Mouse (Mus musculus) spleen, adult 18-20 months (tissue): ENCODE results near the gene Parvg.
A peak's percentile ranks its signal among the peaks of the same experiment; 100 is the strongest.
"Not testable (repeated sequence)": the region's sequence is repeated elsewhere in the genome, so short reads cannot be mapped to it uniquely, and the experiment has no call there.

Experiments
- DNase-seq, 2 experiments: peaks; one replicate each; pipeline ENCODE4 v3.0.0; 2022; ENCODE audit warnings: mixed read lengths in 2 of 2

Gene Parvg

DNA sequence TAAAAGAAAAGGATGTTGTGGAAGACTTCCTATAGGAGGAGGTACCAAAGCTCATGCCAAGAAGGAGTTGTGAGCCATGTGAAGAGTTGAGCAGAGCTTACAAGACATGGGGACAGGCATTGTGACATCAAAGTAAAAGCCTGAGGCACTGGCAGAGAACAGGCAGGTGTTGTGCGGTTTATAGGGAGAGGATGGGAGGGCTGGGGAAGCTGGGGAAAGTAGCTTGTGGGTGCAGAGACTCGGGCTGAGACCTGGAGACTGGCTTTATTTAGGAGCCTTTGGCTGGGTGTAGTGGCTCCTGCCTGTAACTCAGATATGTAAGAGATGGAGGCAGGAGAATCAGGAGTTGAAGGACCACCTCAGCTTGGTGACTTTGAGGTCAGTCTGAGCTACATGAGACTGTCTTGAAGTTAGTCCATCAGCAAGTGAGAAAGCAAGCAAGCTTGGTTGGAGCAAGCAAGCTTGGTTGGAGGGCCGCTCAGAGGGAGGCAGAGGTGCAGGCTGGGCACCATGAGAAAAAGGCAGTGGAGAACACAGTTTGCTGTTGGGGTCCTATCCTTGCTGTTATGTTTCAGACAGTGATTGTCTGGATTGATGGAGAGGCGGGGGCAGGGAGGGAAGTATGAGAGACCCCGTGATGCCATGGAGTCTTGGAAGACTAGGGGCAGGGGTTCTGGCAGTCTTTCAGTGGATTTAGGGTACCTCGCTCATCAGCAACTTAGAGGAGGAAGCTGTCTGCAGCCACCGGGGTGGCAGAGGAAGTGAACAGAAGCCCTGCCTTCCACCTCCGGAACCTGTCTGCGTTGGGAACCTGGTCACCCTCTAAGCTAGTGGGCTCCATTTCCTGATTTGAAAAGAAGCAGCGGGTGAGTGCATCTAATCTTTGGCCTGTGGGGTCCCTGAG is at the start of gene Parvg:
Parvg (plus strand) TSS at position 61 of the 904 bp plus-strand sequence.
- DNase-seq = peak; percentile 49 to 62

DNA sequence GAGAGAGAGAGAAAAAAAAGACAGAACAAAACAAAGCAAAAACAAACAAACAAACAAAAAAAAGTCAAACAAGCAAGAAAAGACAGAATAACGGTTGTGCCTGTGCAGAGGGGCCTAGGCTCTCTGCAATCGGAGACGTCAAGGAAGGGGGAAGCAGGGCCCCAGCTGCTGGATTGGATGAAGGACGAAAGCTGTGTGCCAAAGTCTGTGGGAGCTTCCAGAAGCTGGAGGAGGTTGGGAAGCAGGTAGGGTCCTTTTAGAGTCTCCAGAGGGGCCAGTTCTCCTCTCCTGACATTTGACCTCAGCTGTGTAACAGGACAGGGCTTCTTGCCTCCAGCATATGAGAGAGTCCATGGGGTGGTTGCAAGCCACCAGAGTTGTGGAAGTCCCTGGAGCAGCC is 47.8 kb upstream of the Parvg start:
- no peak for DNase-seq

DNA sequence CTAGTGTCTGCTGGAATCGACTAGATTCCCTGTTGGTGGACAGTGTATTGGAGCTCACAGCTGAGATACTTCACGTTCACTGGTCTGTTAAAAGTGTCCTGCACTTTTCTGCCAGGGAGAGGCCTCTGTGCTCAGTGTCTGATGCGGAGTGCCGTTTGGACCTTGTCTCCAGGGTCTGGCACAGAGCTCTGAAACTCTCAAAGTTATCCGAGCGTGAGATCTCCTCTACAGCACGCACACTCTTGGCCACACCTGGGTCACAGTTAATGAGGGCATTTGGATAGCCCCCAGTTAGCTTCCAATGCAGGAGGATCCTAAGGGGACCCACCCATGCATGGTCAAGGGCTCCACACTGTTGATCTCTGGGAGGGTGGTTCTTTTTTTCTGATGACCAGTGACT is 45.7 kb upstream of the Parvg start:
- no peak for DNase-seq

DNA sequence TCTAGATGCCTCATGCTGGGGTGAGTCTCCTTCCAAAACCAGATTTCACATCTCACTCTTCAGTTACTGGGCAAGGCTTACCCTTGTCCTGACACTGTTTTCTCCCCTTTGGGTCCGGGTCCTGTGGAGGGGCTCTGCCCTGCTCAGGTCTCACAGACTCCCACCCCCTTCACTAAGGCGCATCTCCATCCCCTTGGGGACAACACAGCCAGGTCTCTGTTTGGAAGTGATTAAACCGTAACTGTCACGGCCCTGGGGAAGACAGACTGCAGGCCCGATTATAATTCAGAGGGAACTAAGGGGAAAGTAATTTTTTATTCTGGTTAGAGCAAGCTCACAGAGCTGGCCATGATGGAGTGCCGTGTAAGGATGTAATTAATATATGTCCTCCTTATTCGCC is 45.2 kb upstream of the Parvg start:
- no peak for DNase-seq

DNA sequence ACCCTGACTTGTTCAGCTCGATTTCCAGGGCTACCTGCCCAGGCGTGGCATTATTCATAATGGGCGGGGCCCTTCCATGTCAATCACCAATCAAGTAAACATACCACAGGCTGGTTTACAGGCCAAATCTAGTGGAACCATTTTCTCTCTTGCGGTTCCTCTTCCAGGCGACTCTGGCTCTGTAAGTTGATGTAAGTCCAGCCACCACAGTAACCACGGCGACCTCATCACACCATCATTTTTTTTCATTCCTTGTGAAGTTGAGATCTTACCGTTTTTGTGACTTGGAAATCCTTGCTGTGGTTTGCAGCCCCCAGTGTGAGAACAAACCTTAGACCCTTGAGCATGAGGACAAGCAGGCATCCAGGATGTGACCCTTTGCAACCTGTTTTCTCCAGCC is 43.5 kb upstream of the Parvg start:
- DNase-seq = no peak

- DNase-seq = no peak
Observed at GRCm38 (mm10) chr15:84280712-84281347, 43.0 kb upstream of the Parvg start.

- DNase-seq = no peak
Observed at GRCm38 (mm10) chr15:84282206-84283085, 41.4 kb upstream of the Parvg start.

DNA sequence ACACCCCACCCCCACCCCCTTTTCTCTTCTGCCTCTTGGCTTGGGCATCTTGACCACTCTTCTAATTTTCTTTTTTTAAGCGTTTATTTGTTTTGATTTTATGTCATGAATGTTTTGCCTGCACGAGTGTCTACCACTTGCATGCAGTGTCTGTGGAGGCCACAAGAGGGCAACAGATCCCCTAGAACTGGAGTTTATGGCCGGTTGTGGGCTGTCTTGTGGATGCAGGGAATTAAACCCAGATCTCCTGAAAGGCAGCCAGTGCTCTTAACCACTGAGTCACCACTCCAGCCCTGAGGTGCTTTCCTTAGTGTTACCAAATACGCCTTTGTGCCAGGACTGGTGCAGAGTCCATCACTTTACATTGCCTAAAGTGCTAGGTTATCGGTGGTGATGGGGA is 39.8 kb upstream of the Parvg start:
- DNase-seq = peak; percentile 25 to 71

DNA sequence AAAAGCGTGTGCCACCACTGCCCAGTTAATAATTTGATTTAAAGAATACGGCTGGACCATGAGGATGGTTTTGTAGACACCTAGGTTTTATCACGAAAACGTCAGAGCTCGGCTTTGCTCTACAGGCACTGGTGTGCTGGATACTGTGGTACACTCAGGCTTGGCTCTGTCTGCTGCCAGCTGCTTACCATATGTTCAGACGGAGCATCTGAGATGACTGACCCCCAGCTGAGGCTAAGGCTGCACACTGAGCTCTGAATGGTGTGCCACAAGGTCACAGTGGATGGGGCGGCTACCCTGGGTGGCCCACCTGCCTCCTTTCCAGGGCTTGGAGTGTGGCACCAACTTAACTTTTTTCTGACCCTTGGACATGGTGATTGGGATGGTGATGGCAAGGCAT is 38.4 kb upstream of the Parvg start:
- DNase-seq = no peak

DNA sequence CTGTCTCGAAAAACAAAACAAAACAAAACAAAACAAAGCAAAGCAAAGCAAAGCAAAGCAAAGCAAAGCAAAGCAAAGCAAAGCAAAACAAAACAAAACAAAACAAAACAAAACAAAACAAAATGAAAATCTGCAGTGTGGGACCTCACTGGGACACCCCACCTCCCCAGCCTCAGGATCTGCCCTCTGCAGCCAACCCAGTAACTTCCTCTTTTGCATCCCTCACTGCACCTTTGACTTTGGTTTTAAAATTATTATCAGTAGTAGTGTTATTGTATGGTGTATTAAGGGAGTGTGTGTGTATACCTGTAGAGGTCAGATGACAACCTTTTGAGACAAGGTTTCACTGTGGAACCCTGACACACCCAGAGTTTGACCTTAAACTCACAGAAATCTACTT is 34.9 kb upstream of the Parvg start:
- not testable (repeated sequence) for DNase-seq

- DNase-seq = no peak
Observed at GRCm38 (mm10) chr15:84291097-84291496, 32.7 kb upstream of the Parvg start.

- no peak for DNase-seq
Observed at GRCm38 (mm10) chr15:84293590-84293989, 30.2 kb upstream of the Parvg start.

GRCm38 (mm10) chr15:84294391-84294790 is 29.4 kb upstream of the Parvg start:
- no peak for DNase-seq

DNA sequence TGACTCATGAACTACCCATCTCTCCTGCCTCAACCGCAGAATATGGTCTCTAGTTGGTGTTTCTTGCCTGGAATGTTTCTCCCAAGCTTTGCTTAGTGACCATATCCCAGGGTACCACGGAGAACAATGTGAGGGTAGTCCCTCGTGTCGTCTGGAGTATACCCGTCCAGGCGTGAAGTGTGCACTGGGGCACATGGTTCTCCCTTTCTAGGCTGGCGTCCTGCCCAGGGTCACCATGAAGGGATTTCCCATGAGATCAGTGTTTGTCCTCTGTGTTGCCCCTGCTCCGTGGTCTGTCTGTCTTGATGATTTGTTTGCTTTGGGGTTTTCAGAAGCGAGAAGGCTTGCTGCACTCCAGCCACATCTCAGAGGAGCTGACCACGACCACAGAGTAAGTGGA is 28.6 kb upstream of the Parvg start:
- no peak for DNase-seq

DNA sequence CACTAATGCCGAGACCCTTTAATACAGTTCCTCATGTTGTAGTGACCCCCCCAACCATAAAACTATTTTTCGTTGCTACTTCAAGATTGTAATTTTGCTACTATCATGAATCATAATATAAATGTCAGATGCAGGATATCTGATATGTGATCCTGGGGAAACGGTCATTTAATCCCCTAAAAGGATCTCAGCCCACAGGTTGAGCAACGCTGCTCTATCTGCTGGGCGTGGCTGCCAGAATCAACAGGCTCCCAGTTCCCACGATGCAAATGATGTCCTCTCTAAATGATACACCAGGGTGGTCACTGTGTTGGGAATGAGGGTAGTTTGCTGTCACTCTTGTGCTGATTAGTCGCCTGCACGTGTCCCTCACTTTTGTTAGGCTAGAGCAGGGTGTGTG is 26.4 kb upstream of the Parvg start:
- no peak for DNase-seq

- no peak for DNase-seq
Observed at GRCm38 (mm10) chr15:84298804-84299370, 24.9 kb upstream of the Parvg start.

DNA sequence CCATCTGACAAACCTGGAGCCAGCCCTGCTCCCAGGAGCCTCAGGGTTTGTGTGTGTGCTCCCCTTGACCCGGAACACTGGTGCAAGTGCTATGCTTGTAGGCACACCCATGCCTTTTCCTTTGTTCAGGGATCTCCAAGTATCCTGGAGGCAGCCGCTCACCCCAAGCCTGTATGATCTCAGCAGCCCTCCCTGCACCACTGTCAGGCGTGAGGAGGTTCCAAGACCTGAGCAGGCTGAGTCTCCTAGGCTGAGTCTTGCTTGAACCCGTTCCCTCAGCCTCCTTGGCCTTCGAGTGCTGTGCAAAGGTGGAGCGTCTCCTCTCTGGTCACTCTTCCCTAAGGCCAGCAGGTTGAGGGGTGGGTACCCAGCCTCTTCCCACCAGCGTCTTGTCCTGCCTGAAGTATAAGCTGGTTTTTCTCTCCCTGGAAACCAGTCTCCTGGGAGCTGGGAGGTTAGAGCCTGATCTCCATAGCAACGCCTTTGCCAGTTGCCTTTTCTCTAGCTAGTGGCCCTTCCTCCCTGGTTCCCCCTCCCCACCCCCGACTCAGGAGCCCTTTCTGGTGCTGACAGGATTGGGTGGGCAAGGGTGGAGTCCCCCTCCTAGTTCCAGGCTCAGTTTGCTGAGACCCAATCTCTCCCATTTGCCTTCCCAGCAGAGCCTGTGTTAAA is 24.0 kb upstream of the Parvg start:
- no peak for DNase-seq

DNA sequence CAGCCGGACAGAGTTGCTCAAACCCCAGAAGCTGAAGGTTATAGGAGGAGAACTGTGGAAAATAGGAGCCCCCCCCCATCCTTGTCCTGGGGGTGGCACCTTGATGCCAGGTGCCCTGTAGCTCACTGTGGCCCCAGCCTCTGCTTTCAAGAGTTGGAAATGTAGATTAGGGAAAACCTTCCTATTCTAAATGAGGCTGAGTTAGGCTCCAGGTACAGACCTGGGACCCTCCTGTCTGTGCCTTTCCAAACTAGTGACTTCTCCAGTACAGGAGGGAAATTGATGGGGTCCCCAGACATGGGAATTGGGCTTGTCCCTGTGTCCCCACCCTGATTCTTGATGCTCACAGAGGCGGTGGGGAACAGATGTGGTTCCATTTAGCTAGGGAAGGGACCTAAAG is 23.2 kb upstream of the Parvg start:
- no peak for DNase-seq

GRCm38 (mm10) chr15:84301026-84301425 is 22.8 kb upstream of the Parvg start:
- DNase-seq = no peak

DNA sequence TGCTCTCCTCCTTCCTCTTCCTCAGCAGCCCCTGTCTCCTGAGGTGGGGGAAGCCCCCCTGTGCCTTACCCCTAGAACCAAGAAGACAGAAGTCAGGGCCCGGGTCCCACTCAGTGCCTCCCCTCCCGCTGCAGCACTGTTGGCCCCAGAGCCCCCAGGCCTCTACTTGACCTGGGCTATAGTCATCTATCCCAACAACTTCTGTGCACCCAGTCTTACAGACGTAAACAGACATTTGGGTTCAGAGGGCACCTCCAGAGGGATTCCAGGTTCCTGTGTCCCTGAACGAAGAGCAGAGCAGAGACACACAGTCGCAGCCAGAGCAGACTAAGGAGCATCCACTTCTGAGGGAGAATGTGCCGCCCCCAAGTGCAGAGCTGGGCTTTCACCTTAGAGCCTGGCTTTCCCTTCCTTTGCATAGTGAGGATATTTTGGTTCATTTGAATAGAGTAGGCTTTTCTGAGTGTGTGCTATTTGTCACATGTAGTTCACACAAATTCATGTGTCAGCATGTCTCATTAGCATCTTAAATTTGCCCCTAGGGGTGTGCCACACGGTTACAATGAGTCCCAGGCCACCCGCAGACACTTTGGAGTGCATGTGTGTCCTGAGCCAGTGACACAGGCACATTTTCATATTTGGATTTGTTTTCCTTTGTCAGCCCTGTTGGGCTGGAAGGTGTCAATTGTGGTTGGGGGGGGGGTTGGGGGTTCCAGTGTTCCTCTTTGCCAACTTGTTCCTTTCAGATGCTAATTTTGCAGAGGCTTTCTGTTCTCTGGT is 22.0 kb upstream of the Parvg start:
- no peak for DNase-seq

GRCm38 (mm10) chr15:84303264-84303663 is 20.6 kb upstream of the Parvg start:
- DNase-seq = no peak

DNA sequence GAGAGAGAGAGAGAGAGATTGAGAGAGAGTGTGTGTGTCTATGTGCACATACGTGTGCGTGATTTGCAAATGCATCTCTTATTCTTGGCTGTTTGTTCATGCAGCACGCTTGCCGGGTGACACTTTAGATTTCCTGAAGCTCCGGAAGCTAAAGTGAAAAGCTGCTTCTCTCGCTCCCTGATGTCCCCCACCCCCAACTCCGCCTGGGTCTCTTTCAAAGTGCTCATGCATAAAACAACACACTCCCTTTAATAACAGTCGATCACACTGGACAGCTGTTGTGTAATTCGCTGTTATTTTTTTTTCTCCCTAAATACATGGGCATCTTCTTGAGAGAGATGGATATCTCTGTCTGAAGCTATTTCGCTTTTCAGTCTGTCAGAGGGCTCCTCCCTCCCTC is 18.5 kb upstream of the Parvg start:
- DNase-seq = no peak
